Mouse (Mus musculus) C2C12 (cell line): ENCODE measurements around the gene Serinc5.

Experiments
- CTCF ChIP-seq: IDR thresholded peaks from one replicate; pipeline ENCODE4 v1.5.1; 2011; ENCODE audit not compliant: control insufficient read depth, insufficient read depth, insufficient read length
- MAX ChIP-seq: IDR thresholded peaks from one replicate; pipeline ENCODE4 v1.6.1; 2011; ENCODE audit warnings: mild to moderate bottlenecking, control low read depth
- MYOG ChIP-seq: IDR thresholded peaks from one replicate; pipeline ENCODE4 v1.6.1; 2011; ENCODE audit not compliant: control insufficient read depth, insufficient read length; ENCODE audit errors: extremely low read depth

- TF ChIP-seq MYOG (no peak), CTCF (no peak), MAX (no peak)
Observed at GRCm38 (mm10) chr13:92671727-92672126, 60.8 kb downstream of the Serinc5 start.
